Comparison of ENCODE assay signal across 8 mouse cellular contexts in the genomic region with DNA sequence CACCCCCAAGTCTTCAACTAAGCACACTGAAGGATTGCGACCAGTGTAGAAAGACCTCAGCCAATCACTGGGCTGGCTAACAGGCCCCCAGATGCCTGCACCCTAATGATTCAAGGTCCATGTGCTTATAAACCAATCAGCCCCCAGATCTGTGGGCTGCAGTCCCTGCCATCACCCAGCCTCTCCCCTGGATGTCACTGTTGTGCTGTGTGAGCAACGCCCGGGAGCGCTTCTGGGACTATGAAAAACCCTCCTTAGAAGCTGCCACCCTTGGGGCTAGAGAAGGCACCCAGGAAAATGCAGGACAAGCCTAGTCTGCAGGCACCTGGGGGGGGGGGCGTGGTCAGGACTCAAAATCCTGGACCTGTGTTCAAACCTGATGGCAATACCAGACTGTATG.
A peak's percentile ranks its signal among the peaks of the same experiment; 100 is the strongest.
DNase-seq lines count a peak whose midpoint lies in the region; TF ChIP-seq lines count a peak whose summit lies in the region.

No protein-coding gene starts in this region.

- intact Hi-C loops in gastrocnemius, postnatal 14 days (cut with DNase I; ENCODE audit: low total_unique reads) = loop anchor here (10.0 kb wide), 1 partner anchor 212 kb away; no protein-coding TSS in a partner anchor

- no peak overlapping the region for H3K27ac ChIP-seq in kidney, adult 2 months (ENCODE audit: insufficient read depth, low read depth, low read length)
- H3K27ac ChIP-seq in limb, embryonic 10.5 days = peak overlapping the region; percentile 37; the same call in 1 of the 2 replicates

- no peak for DNase-seq in kidney, adult 2 months
- no peak for DNase-seq in kidney, adult 8-10 months
- DNase-seq in 416B (ENCODE audit: low read depth) (peak; percentile 40), ZHBTc4 (ENCODE audit: low read depth, low spot score) (peak; percentile 69)
- DNase-seq in frontal cortex, postnatal 36 days (ENCODE audit: low spot score in 2 of 2) = peak; percentile 13 to 23
- DNase-seq in limb, embryonic 10.5 days (ENCODE audit: low spot score) = peak; percentile 64
- DNase-seq in right cerebral cortex, postnatal 14 days = peak; percentile 46
- DNase-seq in gastrocnemius, postnatal 14 days = no peak

- H3K9me3 ChIP-seq in limb, embryonic 10.5 days (replicated peaks) = no peaks in the 10 kb centered on the region

- WGBS in kidney, adult 2 months = 63% methylated on average over 5 of the region's 5 CpGs
- WGBS in limb, embryonic 10.5 days = 47% methylated on average over 5 of the region's 5 CpGs

- no peaks in the 10 kb centered on the region for H3K36me3 ChIP-seq in kidney, adult 2 months (ENCODE audit: control insufficient read depth, insufficient read depth, low read length)
- no peaks in the 10 kb centered on the region for H3K36me3 ChIP-seq in limb, embryonic 10.5 days

- no peaks in the 10 kb centered on the region for H3K27me3 ChIP-seq in kidney, adult 2 months (replicated peaks; ENCODE audit: control insufficient read depth, insufficient read depth, low read length)
- peaks cover 9% of the 10 kb centered on the region; the same call in 1 of the 2 replicates for H3K27me3 ChIP-seq in limb, embryonic 10.5 days (ENCODE audit: low read depth, poor library complexity, severe bottlenecking)

- peak; percentile 31; the same call in 1 of the 2 replicates for TF ChIP-seq CTCF in kidney, adult 2 months (conservative IDR thresholded peaks at IDR 0.05; ENCODE audit: insufficient read depth, insufficient read length, low read depth, low read length)

- no peak for TF ChIP-seq POLR2A in kidney, adult 2 months (IDR thresholded peaks at IDR 0.05; ENCODE audit: low read depth, low read length)

- peaks cover 11% of the 10 kb centered on the region for H3K4me1 ChIP-seq in kidney, adult 2 months (ENCODE audit: control insufficient read depth, insufficient read depth, low read length)
- H3K4me1 ChIP-seq in limb, embryonic 10.5 days = peaks cover 70% of the 10 kb centered on the region

- no peak overlapping the region for H3K4me3 ChIP-seq in kidney, adult 2 months (ENCODE audit: insufficient read depth, low read depth, low read length)
- H3K4me3 ChIP-seq in limb, embryonic 10.5 days = no peak overlapping the region

Comparison
In these comparisons a context has a peak if more than half of its experiments do, and no peak if none do; other contexts are left out.
1. DNase-seq: peak in 416B (single experiment), ZHBTc4 (single experiment), frontal cortex, postnatal 36 days (2 of 2), limb, embryonic 10.5 days (single experiment) and right cerebral cortex, postnatal 14 days (single experiment); none in kidney, adult 2 months (single experiment), kidney, adult 8-10 months (0 of 2) and gastrocnemius, postnatal 14 days (single experiment).